Mouse (Mus musculus): ENCODE data around the gene Rad51b. TPM values are rescaled to one million over a fixed set of nuclear protein-coding genes. Genes with fewer than 3 reads are reported as not detected.
A peak's percentile ranks its signal among the peaks of the same experiment; 100 is the strongest.

Gene Rad51b
- 8.0 and 8.1 TPM in 2 replicates for polyA plus RNA-seq (2014; fragmentation: Nextera tagmentation; extraction: Ambion mirVana)

DNA sequence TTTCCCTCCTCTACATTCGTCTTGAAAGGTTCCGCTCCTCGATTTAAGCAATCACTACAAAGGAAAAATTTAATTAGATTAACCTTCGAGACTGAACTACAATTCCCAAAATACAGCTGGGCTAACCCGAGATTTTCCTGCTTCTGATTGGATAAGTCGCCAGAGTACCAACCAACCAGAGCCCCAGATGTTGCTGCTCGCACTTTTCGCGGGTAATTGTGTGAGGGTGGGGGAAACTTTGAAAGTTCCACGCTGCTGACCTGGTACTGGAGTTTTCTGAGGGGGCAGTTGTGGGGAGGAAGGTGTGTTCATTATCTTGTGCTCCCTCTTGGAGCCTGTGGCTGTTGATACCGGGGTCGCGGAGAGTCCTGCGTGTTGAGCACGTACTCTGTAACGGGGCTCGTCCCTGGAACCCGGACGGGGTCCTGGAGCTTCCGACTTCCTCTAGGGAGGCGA is at the start of gene Rad51b:
Gene Rad51b, plus strand, starts transcription at position 162 of the 456 bp plus-strand sequence.
- H3K27me3 ChIP-seq (ENCODE audit: control insufficient read depth, insufficient read depth, low read length): no peaks in the 10 kb centered on the region
- H3K4me3 ChIP-seq (ENCODE audit: low read depth, low read length): peak within 1 kb of the TSS; percentile 56
- DNase-seq (ENCODE audit: low spot score) (peak; percentile 80), ATAC-seq (replicated peaks; ENCODE audit: low FRiP score) (peak; percentile 82)
- peak within 1 kb of the TSS; percentile 56 for H3K4me2 ChIP-seq (ENCODE audit: low read depth, low read length, severe bottlenecking)
- no peaks in the 10 kb centered on the region for H3K9me3 ChIP-seq (ENCODE audit: control insufficient read depth, low read length)
- H3K36me3 ChIP-seq (ENCODE audit: control insufficient read depth, insufficient read depth, low read length): no peaks in the 10 kb centered on the region
- H3K27ac ChIP-seq (ENCODE audit: low read depth, low read length): no peak within 1 kb of the TSS; the same call in 1 of the 2 replicates
- WGBS: 0% methylated on average over 21 of the region's 21 CpGs
- no peaks in the 10 kb centered on the region for H3K4me1 ChIP-seq (replicated peaks; ENCODE audit: control insufficient read depth, insufficient read depth, low read length)
- peak within 1 kb of the TSS; percentile 68 for H3K9ac ChIP-seq (ENCODE audit: low read length)

DNA sequence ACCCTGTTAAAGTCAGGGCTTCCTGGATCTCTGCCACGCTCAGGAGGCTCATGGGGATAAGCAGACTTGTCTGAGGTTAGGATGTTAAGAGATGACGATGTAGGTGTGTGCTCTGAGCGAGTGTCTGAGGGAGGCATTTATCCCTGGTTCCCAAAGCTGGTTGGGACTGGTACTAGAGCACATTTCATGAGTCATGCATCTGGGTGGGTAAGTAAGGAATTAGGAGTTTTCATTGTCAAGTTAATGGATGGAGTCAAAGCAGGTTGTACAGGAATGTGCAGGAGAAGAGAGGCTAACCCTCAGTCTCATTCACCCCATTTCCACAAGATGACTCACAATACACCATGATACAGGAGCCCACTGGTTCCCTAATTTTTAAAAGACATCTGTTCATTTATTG is 49.0 kb upstream of the Rad51b start:
- H3K27me3 ChIP-seq (ENCODE audit: control insufficient read depth, insufficient read depth, low read length): no peaks in the 10 kb centered on the region
- no peak overlapping the region for H3K27ac ChIP-seq (ENCODE audit: low read depth, low read length)
- H3K4me1 ChIP-seq (replicated peaks; ENCODE audit: control insufficient read depth, insufficient read depth, low read length): no peaks in the 10 kb centered on the region
- no peak overlapping the region for H3K9ac ChIP-seq (ENCODE audit: low read length)
- no peak for DNase-seq (ENCODE audit: low spot score)
- peaks cover 8% of the 10 kb centered on the region; the same call in 1 of the 2 replicates for H3K36me3 ChIP-seq (ENCODE audit: control insufficient read depth, insufficient read depth, low read length)
- H3K4me2 ChIP-seq (ENCODE audit: low read depth, low read length, severe bottlenecking): no peak overlapping the region
- 86% methylated on average over 3 of the region's 3 CpGs for WGBS
- ATAC-seq (replicated peaks; ENCODE audit: low FRiP score): no peak
- H3K4me3 ChIP-seq (ENCODE audit: low read depth, low read length): no peak overlapping the region
- H3K9me3 ChIP-seq (ENCODE audit: control insufficient read depth, low read length): no peaks in the 10 kb centered on the region

DNA sequence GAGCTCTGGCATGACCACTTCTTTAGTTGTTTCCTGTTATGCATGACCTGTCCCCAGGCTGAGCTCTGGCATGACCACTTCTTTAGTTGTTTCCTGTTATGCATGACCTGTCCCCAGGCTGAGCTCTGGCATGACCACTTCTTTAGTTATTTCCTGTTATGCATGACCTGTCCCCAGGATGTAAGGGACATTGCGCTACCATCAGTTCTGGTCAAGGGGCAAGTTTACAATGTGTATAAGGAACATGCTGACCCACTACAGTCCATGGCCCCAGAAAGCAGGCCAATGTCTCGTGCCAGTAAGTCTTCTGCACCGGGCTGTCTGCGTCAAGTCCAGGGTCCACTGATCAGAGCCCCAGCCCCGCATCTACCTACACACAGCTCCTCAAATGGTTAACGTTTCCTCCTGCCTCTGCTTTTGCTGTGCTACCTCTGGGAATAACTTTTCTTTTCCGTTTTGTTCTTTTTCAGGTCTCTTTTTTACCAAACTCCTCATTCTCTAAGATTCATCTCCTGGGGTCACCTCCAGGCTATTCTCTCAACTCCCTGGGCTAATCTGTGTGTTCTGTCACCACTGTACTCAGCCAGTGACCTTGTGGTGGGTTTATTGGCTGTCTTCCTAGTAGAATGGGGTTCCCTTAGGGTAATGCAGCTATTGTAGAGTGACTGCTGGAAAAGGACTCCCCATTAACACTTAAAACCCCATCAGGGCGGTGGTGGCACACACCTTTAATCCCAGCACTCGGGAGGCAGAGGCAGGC is 43.6 kb upstream of the Rad51b start:
- DNase-seq (ENCODE audit: low spot score): no peak
- no peak overlapping the region for H3K27ac ChIP-seq (ENCODE audit: low read depth, low read length)
- H3K36me3 ChIP-seq (ENCODE audit: control insufficient read depth, insufficient read depth, low read length): peaks cover 4% of the 10 kb centered on the region; the same call in 1 of the 2 replicates
- H3K4me1 ChIP-seq (replicated peaks; ENCODE audit: control insufficient read depth, insufficient read depth, low read length): no peaks in the 10 kb centered on the region
- no peak for ATAC-seq (replicated peaks; ENCODE audit: low FRiP score)
- WGBS: 93% methylated on average over 9 of the region's 9 CpGs
- no peak overlapping the region for H3K4me2 ChIP-seq (ENCODE audit: low read depth, low read length, severe bottlenecking)
- no peaks in the 10 kb centered on the region for H3K27me3 ChIP-seq (ENCODE audit: control insufficient read depth, insufficient read depth, low read length)
- H3K9ac ChIP-seq (ENCODE audit: low read length): no peak overlapping the region
- no peaks in the 10 kb centered on the region for H3K9me3 ChIP-seq (ENCODE audit: control insufficient read depth, low read length)
- no peak overlapping the region for H3K4me3 ChIP-seq (ENCODE audit: low read depth, low read length)

DNA sequence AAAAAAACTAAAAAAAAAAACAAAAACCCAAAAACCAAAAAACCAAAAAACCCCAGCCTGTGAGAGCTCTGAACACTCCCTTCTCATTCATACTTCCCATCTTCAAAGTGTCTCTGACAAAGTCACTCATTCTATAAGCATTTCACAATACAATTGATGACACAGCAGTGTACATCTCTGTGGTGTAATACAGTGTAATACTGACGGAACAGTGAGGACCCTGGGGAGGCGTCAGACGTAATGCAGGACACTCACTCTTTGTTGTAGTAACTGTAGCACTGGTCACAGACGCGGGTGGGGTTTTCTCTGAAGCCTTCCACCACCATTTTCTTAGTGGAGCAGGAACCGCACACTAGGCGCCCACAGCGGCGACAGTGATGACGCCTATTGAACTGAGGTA is 42.1 kb upstream of the Rad51b start:
- Histone ChIP-seq H3K9ac (ENCODE audit: low read length) (no peak overlapping the region), H3K4me1 (replicated peaks; ENCODE audit: control insufficient read depth, insufficient read depth, low read length) (no peaks in the 10 kb centered on the region), H3K9me3 (ENCODE audit: control insufficient read depth, low read length) (no peaks in the 10 kb centered on the region), H3K4me2 (ENCODE audit: low read depth, low read length, severe bottlenecking) (no peak overlapping the region), H3K36me3 (ENCODE audit: control insufficient read depth, insufficient read depth, low read length) (peaks cover 4% of the 10 kb centered on the region; the same call in 1 of the 2 replicates), H3K27me3 (ENCODE audit: control insufficient read depth, insufficient read depth, low read length) (no peaks in the 10 kb centered on the region), H3K27ac (ENCODE audit: low read depth, low read length) (no peak overlapping the region), H3K4me3 (ENCODE audit: low read depth, low read length) (no peak overlapping the region)
- DNase-seq (ENCODE audit: low spot score) (no peak), ATAC-seq (replicated peaks; ENCODE audit: low FRiP score) (no peak)
- WGBS: 95% methylated on average over 10 of the region's 10 CpGs

DNA sequence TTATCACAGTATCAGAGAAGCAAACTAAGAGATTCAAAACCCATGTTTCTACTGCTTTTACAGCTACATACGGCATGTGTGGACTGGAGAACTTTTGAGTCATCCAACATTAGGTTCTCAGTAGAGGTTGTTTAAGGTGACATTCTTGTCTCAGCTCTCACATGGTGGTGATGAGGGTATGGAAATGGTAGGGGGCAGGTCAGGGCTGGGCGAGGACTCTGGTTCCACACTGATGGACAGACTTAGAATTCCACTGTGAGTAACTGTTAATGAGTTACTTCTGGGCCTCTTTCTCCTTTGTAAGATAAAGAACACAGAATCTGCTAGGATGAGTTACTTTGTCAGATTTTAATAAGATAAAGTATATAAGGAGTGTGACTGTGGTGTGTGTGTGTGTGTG is 36.9 kb upstream of the Rad51b start:
- no peak overlapping the region for H3K9ac ChIP-seq (ENCODE audit: low read length)
- H3K27me3 ChIP-seq (ENCODE audit: control insufficient read depth, insufficient read depth, low read length): no peaks in the 10 kb centered on the region
- WGBS: 87% methylated on average over 2 of the region's 2 CpGs
- H3K36me3 ChIP-seq (ENCODE audit: control insufficient read depth, insufficient read depth, low read length): peaks cover 5% of the 10 kb centered on the region; the same call in 1 of the 2 replicates
- H3K4me2 ChIP-seq (ENCODE audit: low read depth, low read length, severe bottlenecking): no peak overlapping the region
- no peak for ATAC-seq (replicated peaks; ENCODE audit: low FRiP score)
- no peaks in the 10 kb centered on the region for H3K9me3 ChIP-seq (ENCODE audit: control insufficient read depth, low read length)
- H3K4me1 ChIP-seq (replicated peaks; ENCODE audit: control insufficient read depth, insufficient read depth, low read length): no peaks in the 10 kb centered on the region
- DNase-seq (ENCODE audit: low spot score): no peak
- no peak overlapping the region for H3K27ac ChIP-seq (ENCODE audit: low read depth, low read length)
- no peak overlapping the region for H3K4me3 ChIP-seq (ENCODE audit: low read depth, low read length)

- Histone ChIP-seq H3K9me3 (ENCODE audit: control insufficient read depth, low read length) (no peaks in the 10 kb centered on the region), H3K27ac (ENCODE audit: low read depth, low read length) (no peak overlapping the region), H3K4me3 (ENCODE audit: low read depth, low read length) (no peak overlapping the region), H3K36me3 (ENCODE audit: control insufficient read depth, insufficient read depth, low read length) (peaks cover 5% of the 10 kb centered on the region; the same call in 1 of the 2 replicates), H3K9ac (ENCODE audit: low read length) (no peak overlapping the region), H3K4me2 (ENCODE audit: low read depth, low read length, severe bottlenecking) (no peak overlapping the region), H3K4me1 (replicated peaks; ENCODE audit: control insufficient read depth, insufficient read depth, low read length) (no peaks in the 10 kb centered on the region), H3K27me3 (ENCODE audit: control insufficient read depth, insufficient read depth, low read length) (no peaks in the 10 kb centered on the region)
- peak; percentile 65 for DNase-seq (ENCODE audit: low spot score)
- ATAC-seq (replicated peaks; ENCODE audit: low FRiP score): no peak
- 57% methylated on average over 5 of the region's 5 CpGs for WGBS
Measured at GRCm38 (mm10) chr12:79261035-79261434, 36.0 kb upstream of the Rad51b start.

DNA sequence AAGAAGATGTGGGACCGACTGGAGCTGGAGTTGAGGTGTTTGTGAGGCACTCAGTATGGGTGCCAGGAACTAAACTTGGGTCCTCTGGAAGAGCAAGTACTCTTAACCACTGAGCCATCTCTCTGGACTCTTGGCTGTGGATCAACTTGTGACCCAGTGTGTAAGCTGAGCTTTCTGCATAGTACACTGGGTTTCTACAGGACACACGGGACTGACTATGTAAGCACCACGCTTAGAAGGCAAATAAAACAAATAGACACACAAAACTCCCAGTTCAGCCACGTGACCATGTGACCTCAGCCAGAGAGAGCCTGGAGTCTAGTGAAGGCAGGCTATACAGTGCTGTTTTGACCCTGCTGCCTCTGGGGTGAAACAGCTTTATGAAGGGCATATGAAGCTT is 24.5 kb upstream of the Rad51b start:
- H3K27ac ChIP-seq (ENCODE audit: low read depth, low read length): no peak overlapping the region
- ATAC-seq (replicated peaks; ENCODE audit: low FRiP score) (no peak), DNase-seq (ENCODE audit: low spot score) (no peak)
- 89% methylated on average over 4 of the region's 4 CpGs for WGBS
- no peaks in the 10 kb centered on the region for H3K9me3 ChIP-seq (ENCODE audit: control insufficient read depth, low read length)
- H3K9ac ChIP-seq (ENCODE audit: low read length): no peak overlapping the region
- H3K4me3 ChIP-seq (ENCODE audit: low read depth, low read length): no peak overlapping the region
- H3K4me1 ChIP-seq (replicated peaks; ENCODE audit: control insufficient read depth, insufficient read depth, low read length): no peaks in the 10 kb centered on the region
- H3K36me3 ChIP-seq (ENCODE audit: control insufficient read depth, insufficient read depth, low read length): no peaks in the 10 kb centered on the region; the same call in 1 of the 2 replicates
- no peak overlapping the region for H3K4me2 ChIP-seq (ENCODE audit: low read depth, low read length, severe bottlenecking)
- H3K27me3 ChIP-seq (ENCODE audit: control insufficient read depth, insufficient read depth, low read length): no peaks in the 10 kb centered on the region

DNA sequence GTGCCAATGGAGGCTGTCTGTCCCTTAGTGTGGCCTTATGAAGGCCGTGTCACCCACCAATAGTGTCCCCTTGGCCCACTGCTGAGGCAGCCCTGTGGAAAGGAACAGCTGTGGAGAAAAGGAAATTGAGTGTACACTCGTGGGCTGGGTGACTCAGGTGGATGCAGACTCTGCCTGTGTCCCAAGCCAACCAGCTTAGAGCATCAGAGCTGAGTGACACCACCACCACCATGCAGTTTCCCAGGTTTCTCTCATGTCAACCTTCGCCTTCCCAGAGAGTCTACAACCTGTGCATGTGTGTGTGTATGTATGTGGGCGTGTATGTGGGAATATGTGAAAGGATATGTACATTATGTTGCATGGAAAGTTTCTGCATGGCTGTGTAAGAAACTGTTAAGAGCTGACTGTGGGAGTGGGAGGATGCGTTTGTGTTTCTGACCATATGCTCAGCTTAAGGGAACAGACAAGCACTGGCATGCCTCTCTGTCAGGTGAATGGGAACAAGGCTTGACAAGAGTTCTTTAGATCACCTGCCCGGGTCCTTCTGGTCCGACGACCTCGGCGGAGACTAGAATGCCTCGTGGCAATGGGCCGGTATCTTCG is 17.5 kb upstream of the Rad51b start:
- no peak overlapping the region for H3K4me2 ChIP-seq (ENCODE audit: low read depth, low read length, severe bottlenecking)
- no peak for DNase-seq (ENCODE audit: low spot score)
- no peaks in the 10 kb centered on the region; the same call in 1 of the 2 replicates for H3K36me3 ChIP-seq (ENCODE audit: control insufficient read depth, insufficient read depth, low read length)
- no peaks in the 10 kb centered on the region for H3K9me3 ChIP-seq (ENCODE audit: control insufficient read depth, low read length)
- no peak overlapping the region for H3K27ac ChIP-seq (ENCODE audit: low read depth, low read length)
- no peaks in the 10 kb centered on the region for H3K4me1 ChIP-seq (replicated peaks; ENCODE audit: control insufficient read depth, insufficient read depth, low read length)
- ATAC-seq (replicated peaks; ENCODE audit: low FRiP score): no peak
- H3K4me3 ChIP-seq (ENCODE audit: low read depth, low read length): no peak overlapping the region
- H3K27me3 ChIP-seq (ENCODE audit: control insufficient read depth, insufficient read depth, low read length): no peaks in the 10 kb centered on the region
- no peak overlapping the region for H3K9ac ChIP-seq (ENCODE audit: low read length)
- 90% methylated on average over 13 of the region's 13 CpGs for whole genome bisulfite sequencing
